Mouse (Mus musculus): ENCODE measurements around the gene Spin4. TPM values are rescaled to one million over a fixed set of nuclear protein-coding genes. Genes with fewer than 3 reads are reported as not detected.

Gene Spin4
- polyA plus RNA-seq, 1 experiment from 2014 or later = 8.6 TPM

Other genes with a start within 250 kb of the Spin4 start
- 12.3 and 17.5 TPM in 2 replicates for gene Arhgef9, start 170.2 kb upstream of the Spin4 start, polyA plus RNA-seq (2014; fragmentation: Nextera tagmentation; extraction: Ambion mirVana)